Mouse (Mus musculus): Measurements from ENCODE around the gene Myh2.

Gene Myh2

GRCm38 (mm10) chr11:67237481-67238079 is 66.8 kb downstream of the Myh2 start, which contains the start of gene Myh4:
TSS of gene Myh4 (plus strand) at chr11:67238029.
- no peak for DNase-seq (ENCODE audit: low spot score in 2 of 2)

GRCm38 (mm10) chr11:67241051-67241450 is 70.2 kb downstream of the Myh2 start:
- DNase-seq (ENCODE audit: low spot score in 2 of 2) = no peak

Data from natural killer cell, adult 2 months (primary cell).